Mouse (Mus musculus): Measurements from ENCODE around the gene Fam131a.

Fam131a gene

GRCm38 (mm10) chr16:20739845-20740244 is 46.8 kb downstream of the Fam131a start:
- DNase-seq (ENCODE audit: low spot score in 2 of 2): no peak

GRCm38 (mm10) chr16:20746641-20747040 is 53.6 kb downstream of the Fam131a start:
- no peak for DNase-seq (ENCODE audit: low spot score in 2 of 2)

GRCm38 (mm10) chr16:20750518-20750917 is 57.5 kb downstream of the Fam131a start:
- DNase-seq (ENCODE audit: low spot score in 2 of 2): no peak

Measured in spleen, postnatal 14 days (tissue).